Comparison of ENCODE assay signal across 12 mouse cellular contexts in the genomic region with DNA sequence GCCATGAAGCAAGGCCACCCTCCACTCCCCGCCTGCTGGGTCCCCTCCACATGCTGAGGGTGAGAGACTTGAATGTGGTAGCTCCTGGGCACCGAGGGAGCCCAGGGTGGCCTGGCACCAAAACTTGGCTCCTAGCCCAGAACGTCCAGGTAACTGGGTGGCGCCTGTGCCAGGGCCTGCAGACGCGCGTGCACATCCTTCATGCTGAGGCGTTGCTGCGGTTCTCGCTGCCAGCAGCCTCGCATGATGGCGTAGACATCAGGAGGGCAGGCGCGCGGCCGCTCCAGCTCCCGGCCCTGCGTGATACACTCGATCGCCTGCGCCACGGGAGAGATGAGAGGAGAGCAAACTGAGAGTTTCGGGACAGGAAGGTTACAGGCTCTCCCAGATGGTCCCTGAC. TPM values are rescaled to one million over a fixed set of nuclear protein-coding genes. Genes with fewer than 3 reads are reported as not detected.
DNase-seq lines count a peak whose midpoint lies in the region; ATAC-seq lines count a peak whose summit lies in the region.
"Had no signal": no experiment of that assay in that cellular context is flagged by ENCODE, and none has a peak within 500 bp of the region (broad histone marks: within the 10 kb centered on the region; RNA-seq: fewer than 3 reads in every experiment).

No protein-coding gene starts in this region.

- no peak overlapping the region for H3K4me3 ChIP-seq in kidney, embryonic 15.5 days (replicated peaks)
- H3K4me3 ChIP-seq: limb, embryonic 12.5 days had no signal

- WGBS in kidney, embryonic 15.5 days = 44% methylated on average over 23 of the region's 23 CpGs

- peak; percentile 26 to 56 for DNase-seq in cerebellum, postnatal 25 days
- no peak for DNase-seq in cerebellum, adult 11-12 months
- DNase-seq in urinary bladder, postnatal 14 days (ENCODE audit: low spot score) = peak; percentile 41
- DNase-seq in urinary bladder, postnatal 25 days (ENCODE audit: low spot score) = no peak
- no peak for DNase-seq in urinary bladder, postnatal 36 days (ENCODE audit: low spot score in 2 of 2)
- no peak for DNase-seq in thymus, postnatal 14 days
- no peak for DNase-seq in urinary bladder, adult 18-20 months (ENCODE audit: low spot score in 2 of 2)
- DNase-seq: B cell, adult 2 months; lung, postnatal 4 days had no signal

- peak overlapping the region; percentile 24 for H3K4me2 ChIP-seq in kidney, embryonic 15.5 days
- H3K4me2 ChIP-seq: limb, embryonic 12.5 days had no signal

- H3K4me1 ChIP-seq in kidney, embryonic 15.5 days = peaks cover 19% of the 10 kb centered on the region

- H3K9ac ChIP-seq in kidney, embryonic 15.5 days = no peak overlapping the region
- H3K9ac ChIP-seq: limb, embryonic 12.5 days had no signal

- no peaks in the 10 kb centered on the region for H3K9me3 ChIP-seq in kidney, embryonic 15.5 days (replicated peaks)
- H3K9me3 ChIP-seq: limb, embryonic 12.5 days had no signal

- H3K36me3 ChIP-seq in kidney, embryonic 15.5 days = no peaks in the 10 kb centered on the region
- H3K36me3 ChIP-seq: limb, embryonic 12.5 days had no signal

- no peak overlapping the region for H3K27ac ChIP-seq in kidney, embryonic 15.5 days
- H3K27ac ChIP-seq: limb, embryonic 12.5 days had no signal

- H3K27me3 ChIP-seq in kidney, embryonic 15.5 days = peaks cover 39% of the 10 kb centered on the region

- ATAC-seq in kidney, embryonic 15.5 days (replicated peaks; ENCODE audit: low FRiP score) = no peak
- ATAC-seq: Patski had no signal

RNA-seq across cellular contexts. Expression of gene Ntrk1, which starts 16.7 kb away (rescaled TPM):
- polyA plus RNA-seq in kidney, embryonic 15.5 days (2015; fragmentation: Nextera tagmentation; extraction: Ambion mirVana) = 6.1 and 8.4 TPM in 2 replicates
- polyA plus RNA-seq: Patski had no signal

RNA-seq across cellular contexts. Expression of gene Insrr, which starts 18.5 kb away (rescaled TPM):
- 1.2 and 1.5 TPM in 2 replicates for polyA plus RNA-seq in kidney, embryonic 15.5 days (2015; fragmentation: Nextera tagmentation; extraction: Ambion mirVana)

RNA-seq across cellular contexts. Expression of gene Lrrc71, which starts 29.9 kb away (rescaled TPM):
- 0.66 and 0.84 TPM in 2 replicates for polyA plus RNA-seq in kidney, embryonic 15.5 days (2015; fragmentation: Nextera tagmentation; extraction: Ambion mirVana)

RNA-seq across cellular contexts. Expression of gene Pear1, which starts 45.8 kb away (rescaled TPM):
- polyA plus RNA-seq in kidney, embryonic 15.5 days (2015; fragmentation: Nextera tagmentation; extraction: Ambion mirVana) = 40.8 and 51.0 TPM in 2 replicates

Comparison
In these comparisons a context has a peak if more than half of its experiments do, and no peak if none do; other contexts are left out.
1. DNase-seq: peak in cerebellum, postnatal 25 days (2 of 2) and urinary bladder, postnatal 14 days (single experiment); none in cerebellum, adult 11-12 months (single experiment), urinary bladder, postnatal 25 days (single experiment), urinary bladder, postnatal 36 days (0 of 2), thymus, postnatal 14 days (single experiment) and urinary bladder, adult 18-20 months (0 of 2).